Mouse (Mus musculus) forebrain, embryonic 12.5 days (tissue): ENCODE measurements around the gene Adamtsl3. TPM values are rescaled to one million over a fixed set of nuclear protein-coding genes. Genes with fewer than 3 reads are reported as not detected.

Experiments
- ATAC-seq: fragments of 200-750 bp; cut with Nextera tagmentation; 2 replicates; pipeline ENCODE4 v1.8.0; 2017; ENCODE audit warnings: moderate TSS enrichment; ENCODE audit not compliant: low FRiP score
- H3K27ac ChIP-seq: fragments of 300-500 bp; sonication (generic); 2 replicates; pipeline ENCODE4 v1.5.1; 2016; ENCODE audit warnings: mild to moderate bottlenecking
- H3K27me3 ChIP-seq: fragments of 300-500 bp; sonication (generic); 2 replicates; pipeline ENCODE4 v1.6.1; 2016; ENCODE audit warnings: mild to moderate bottlenecking
- H3K36me3 ChIP-seq: fragments of 300-500 bp; sonication (generic); replicated peaks from 2 replicates; pipeline ENCODE4 v1.6.1; 2016; ENCODE audit warnings: mild to moderate bottlenecking
- H3K4me1 ChIP-seq: fragments of 300-500 bp; sonication (generic); 2 replicates; pipeline ENCODE4 v1.6.1; 2016
- H3K4me2 ChIP-seq: fragments of 300-500 bp; sonication (generic); 2 replicates; pipeline ENCODE4 v1.6.1; 2016; ENCODE audit warnings: mild to moderate bottlenecking, moderate library complexity
- H3K4me3 ChIP-seq: fragments of 300-500 bp; sonication (generic); replicated peaks from 2 replicates; pipeline ENCODE4 v1.5.1; 2016; ENCODE audit warnings: mild to moderate bottlenecking
- H3K9ac ChIP-seq: fragments of 300-500 bp; sonication (generic); 2 replicates; pipeline ENCODE4 v1.6.1; 2016; ENCODE audit warnings: mild to moderate bottlenecking
- H3K9me3 ChIP-seq: fragments of 300-500 bp; sonication (generic); 2 replicates; pipeline ENCODE4 v1.6.1; 2016
- WGBS: fragments of 180-500 bp; shearing (Covaris S2); methylation state at CpG from one replicate; pipeline ENCODE4 v1.1.7; 2016; 5-methylcytosine and 5-hydroxymethylcytosine counted together
- polyA plus RNA-seq: library from polyadenylated mRNA; unstranded; fragments of >200 nt; fragmentation: Nextera tagmentation; extraction: Ambion mirVana; gene quantifications from 2 replicates; pipeline ENCODE4 v1.2.1, GENCODE M21; 2016

Gene Adamtsl3
- polyA plus RNA-seq, 1 experiment from 2014 or later: 0.56 TPM

DNA sequence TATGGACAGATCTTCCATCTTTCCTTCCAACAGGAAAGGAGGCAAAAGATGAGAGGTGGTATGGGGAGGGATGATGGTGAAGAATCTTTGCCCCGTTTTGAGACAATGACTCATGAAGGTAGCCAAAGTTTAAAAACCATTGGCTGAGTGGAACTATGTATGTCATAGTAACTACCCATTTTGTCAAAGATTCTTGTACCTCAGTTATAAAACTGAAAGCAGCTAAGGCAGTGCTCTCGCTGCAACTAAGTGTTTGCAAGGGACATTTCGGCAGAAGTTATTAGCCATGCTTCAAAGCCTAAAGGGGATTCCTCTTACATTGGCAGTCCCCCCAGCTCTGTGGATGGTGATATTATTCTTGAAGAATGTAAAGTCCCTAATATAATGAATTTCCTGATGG is 311.7 kb downstream of the Adamtsl3 start:
- Histone ChIP-seq H3K4me1 (peaks cover 15% of the 10 kb centered on the region), H3K27me3 (no peaks in the 10 kb centered on the region), H3K4me3 (no peak overlapping the region), H3K27ac (no peak overlapping the region), H3K4me2 (no peak overlapping the region), H3K9ac (no peak overlapping the region), H3K9me3 (no peaks in the 10 kb centered on the region), H3K36me3 (peaks cover 4% of the 10 kb centered on the region)
- no peak for ATAC-seq
- WGBS: 87% methylated on average over 3 of the region's 3 CpGs

- WGBS: 38% methylated on average over 4 of the region's 4 CpGs
- H3K4me1 ChIP-seq: peaks cover 15% of the 10 kb centered on the region
- ATAC-seq: no peak
These were observed 312.4 kb downstream of the Adamtsl3 start for GRCm38 (mm10) chr7:82647909-82648308.

GRCm38 (mm10) chr7:82648353-82649080 is 313.0 kb downstream of the Adamtsl3 start, which contains the start of the genes Saxo2 and Efl1:
Gene Saxo2, minus strand, starts transcription at chr7:82648528.
Gene Efl1, plus strand, starts transcription at chr7:82648614.
- no peaks in the 10 kb centered on the region for H3K9me3 ChIP-seq
- ATAC-seq: peak; percentile 99
- no peaks in the 10 kb centered on the region for H3K27me3 ChIP-seq
- peak within 1 kb of the TSS; percentile 79 for H3K4me2 ChIP-seq
- peaks cover 10% of the 10 kb centered on the region for H3K36me3 ChIP-seq
- H3K4me3 ChIP-seq: peak within 1 kb of the TSS; percentile 78
- H3K9ac ChIP-seq: peak within 1 kb of the TSS; percentile 72
- under 1% methylated on average over 46 of the region's 46 CpGs for WGBS
- H3K27ac ChIP-seq: no peak within 1 kb of the TSS
- peaks cover 15% of the 10 kb centered on the region for H3K4me1 ChIP-seq

More at GRCm38 (mm10) chr7:82647909-82648308, 312.4 kb downstream of the Adamtsl3 start:
- Histone ChIP-seq H3K4me2 (peak overlapping the region; percentile 79), H3K9ac (peak overlapping the region; percentile 72), H3K9me3 (no peaks in the 10 kb centered on the region), H3K27me3 (no peaks in the 10 kb centered on the region), H3K4me3 (peak overlapping the region; percentile 78), H3K36me3 (peaks cover 10% of the 10 kb centered on the region), H3K27ac (no peak overlapping the region)

DNA sequence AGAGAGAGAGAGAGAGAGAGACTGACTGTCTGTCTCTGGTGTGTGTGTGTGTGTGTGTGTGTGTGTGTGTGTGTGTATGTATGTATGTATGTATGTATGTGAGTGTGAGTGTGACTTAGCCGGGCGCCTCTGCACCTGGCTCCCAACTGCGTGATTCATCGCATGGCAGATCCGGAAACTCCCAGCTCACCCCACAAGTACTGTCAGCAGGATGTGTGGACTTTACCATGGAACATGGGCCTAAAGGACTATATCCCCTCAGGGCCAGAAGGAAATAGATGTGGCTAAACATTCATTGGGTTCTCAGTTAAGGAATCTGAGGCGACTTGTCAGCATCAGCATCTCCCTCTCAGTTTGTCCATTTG is 313.6 kb downstream of the Adamtsl3 start:
- Histone ChIP-seq H3K27ac (no peak overlapping the region), H3K36me3 (peaks cover 10% of the 10 kb centered on the region), H3K9ac (peak overlapping the region; percentile 72), H3K9me3 (no peaks in the 10 kb centered on the region), H3K4me1 (peaks cover 15% of the 10 kb centered on the region), H3K4me2 (peak overlapping the region; percentile 79), H3K27me3 (no peaks in the 10 kb centered on the region), H3K4me3 (peak overlapping the region; percentile 78)
- 19% methylated on average over 6 of the region's 6 CpGs for WGBS
- ATAC-seq: 0 out of 2 replicates have a peak, but pooled peaks have one; percentile 28

Other genes with a start within 250 kb of the Adamtsl3 start
- 20.7 and 21.1 TPM in 2 replicates for gene Sh3gl3, start 161.9 kb upstream of the Adamtsl3 start, polyA plus RNA-seq